Mouse (Mus musculus): ENCODE data around the gene Smarcd3.

- no peak for TF ChIP-seq GABPA (IDR thresholded peaks at IDR 0.05; ENCODE audit: low read depth, low read length)
- no peak for TF ChIP-seq ZNF384 (IDR thresholded peaks at IDR 0.05; ENCODE audit: low read depth, low read length)
- TF ChIP-seq POLR2AphosphoS2 (IDR thresholded peaks at IDR 0.05; ENCODE audit: low read length) = no peak
- no peak for TF ChIP-seq TBP (IDR thresholded peaks at IDR 0.05; ENCODE audit: low read depth, low read length)
- TF ChIP-seq ZC3H11A (IDR thresholded peaks at IDR 0.05; ENCODE audit: low read depth, low read length) = no peak
- TF ChIP-seq EP300 (IDR thresholded peaks at IDR 0.05; ENCODE audit: low read depth in 1 of 2, low read length in 2 of 2) = no peak
- TF ChIP-seq TCF12 (IDR thresholded peaks at IDR 0.05; ENCODE audit: low read depth, low read length) = no peak
- no peak for TF ChIP-seq ELF1 (IDR thresholded peaks at IDR 0.05; ENCODE audit: low read depth, low read length)
- TF ChIP-seq CTCF (IDR thresholded peaks at IDR 0.05 in 2 of 3, conservative IDR thresholded peaks at IDR 0.05 in 1 of 3; ENCODE audit: control insufficient read depth in 1 of 3, insufficient read depth in 1 of 3, low read depth in 2 of 3, low read length in 3 of 3, poor library complexity in 1 of 3, severe bottlenecking in 1 of 3) = no peak
- TF ChIP-seq MYC (IDR thresholded peaks at IDR 0.05; ENCODE audit: low read depth, low read length) = no peak
These were observed 25.1 kb downstream of the Smarcd3 start for GRCm38 (mm10) chr5:24599137-24599536.

All from MEL (cell line).